Mouse (Mus musculus) cerebellum, postnatal 36 days (tissue): Measurements from ENCODE around the gene Erbb4.

Experiments used
- DNase-seq, 2 experiments: peaks; one replicate each; pipeline ENCODE4 v3.0.0; 2021 to 2022; ENCODE audit warnings: mixed read lengths in 2 of 2

Gene Erbb4

GRCm38 (mm10) chr1:68501561-68501960, 606.3 kb downstream of the Erbb4 start:
- DNase-seq = no peak

DNA sequence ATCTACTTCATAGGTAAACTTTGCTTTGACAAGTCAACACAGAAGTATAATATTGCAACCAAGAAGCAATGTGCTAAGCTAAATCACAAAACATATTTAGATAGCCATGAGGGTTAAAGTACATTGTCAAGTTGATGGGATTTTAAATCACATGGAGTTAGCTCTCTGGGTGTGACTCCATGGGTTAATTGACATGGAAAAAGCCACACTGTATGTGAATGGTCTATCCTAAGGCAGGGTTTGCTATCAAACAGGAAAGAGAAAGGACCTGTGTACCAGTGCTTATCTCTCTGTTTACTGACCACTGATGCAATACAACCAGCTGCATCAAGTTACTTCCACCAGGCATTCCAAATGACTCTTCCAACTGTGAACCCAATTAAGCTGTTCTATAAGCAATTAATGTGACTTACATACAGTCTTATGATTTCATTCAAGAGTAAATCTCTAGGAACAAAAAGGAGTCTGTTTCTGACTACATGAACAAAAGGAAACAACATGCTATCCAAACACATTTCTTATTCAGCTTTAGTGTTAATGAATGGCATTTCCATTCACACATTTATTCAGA, 641.4 kb downstream of the Erbb4 start:
- no peak for DNase-seq

DNA sequence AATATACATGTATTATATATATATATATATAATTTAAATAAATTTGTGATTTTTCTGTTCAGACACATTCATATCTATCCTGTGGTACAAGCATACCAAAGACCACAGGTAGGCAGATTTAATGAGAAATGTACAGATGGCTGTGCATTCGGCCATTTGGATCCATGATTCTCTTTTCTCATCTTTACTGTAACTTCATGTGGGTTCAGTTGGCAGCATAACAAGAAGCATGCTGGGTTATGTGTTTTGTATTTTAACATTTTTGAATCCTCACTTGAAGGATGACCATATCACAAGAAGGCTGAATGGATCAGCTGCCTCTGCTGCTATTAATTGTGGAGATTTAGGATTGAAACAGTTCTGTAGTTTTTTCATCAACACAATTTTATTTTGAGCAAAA, 656.6 kb downstream of the Erbb4 start:
- DNase-seq = peak in 1 of 2 experiments; percentile 19

- no peak for DNase-seq
These were observed 683.4 kb downstream of the Erbb4 start for GRCm38 (mm10) chr1:68424336-68424983.

- no peak for DNase-seq
These were observed 706.7 kb downstream of the Erbb4 start for GRCm38 (mm10) chr1:68401204-68401603.

- no peak for DNase-seq
These were observed 736.3 kb downstream of the Erbb4 start for GRCm38 (mm10) chr1:68371531-68371930.

DNA sequence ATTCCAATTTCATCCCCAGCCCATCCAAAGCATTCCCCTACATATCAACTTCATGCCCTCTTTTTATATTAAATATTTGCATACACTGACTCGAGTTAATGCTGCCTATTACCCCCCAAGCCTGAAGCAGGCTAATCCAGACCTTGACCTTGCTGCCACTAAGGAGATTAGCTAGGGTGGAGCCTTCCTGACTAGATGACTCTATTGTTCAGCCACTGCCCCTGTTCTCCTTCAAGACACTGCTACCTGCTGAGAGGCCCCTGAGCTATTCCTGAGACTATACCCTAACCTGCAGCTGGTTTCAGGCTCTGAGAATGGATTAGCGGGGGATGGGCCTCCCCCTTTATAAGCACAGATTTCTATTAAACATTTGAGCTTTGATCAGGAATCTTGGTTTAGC, 774.1 kb downstream of the Erbb4 start:
- DNase-seq = no peak

DNA sequence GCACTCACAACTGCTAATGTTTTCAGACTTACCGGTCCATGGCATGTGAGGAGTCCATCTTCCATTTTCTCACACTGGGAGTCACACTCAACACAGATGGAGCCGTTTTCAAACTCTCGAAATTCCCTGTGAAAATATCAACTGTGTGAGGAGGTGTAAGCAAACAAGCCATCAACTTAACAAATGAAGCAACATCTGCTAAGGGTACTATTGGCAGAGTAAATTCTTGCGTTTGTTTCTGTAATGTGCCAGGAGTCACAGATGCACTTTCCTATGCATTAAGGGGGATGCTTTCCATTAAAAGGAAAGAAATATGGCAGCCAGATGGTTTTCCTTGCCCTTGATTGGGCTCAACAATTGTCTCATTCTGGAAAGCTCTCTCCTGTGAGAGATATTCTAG, 802.0 kb downstream of the Erbb4 start:
- DNase-seq = no peak

- peak; percentile 8 to 20 for DNase-seq
These were observed 823.4 kb downstream of the Erbb4 start for GRCm38 (mm10) chr1:68284443-68284842.

- DNase-seq = no peak
These were observed 832.0 kb downstream of the Erbb4 start for GRCm38 (mm10) chr1:68275819-68276218.

DNA sequence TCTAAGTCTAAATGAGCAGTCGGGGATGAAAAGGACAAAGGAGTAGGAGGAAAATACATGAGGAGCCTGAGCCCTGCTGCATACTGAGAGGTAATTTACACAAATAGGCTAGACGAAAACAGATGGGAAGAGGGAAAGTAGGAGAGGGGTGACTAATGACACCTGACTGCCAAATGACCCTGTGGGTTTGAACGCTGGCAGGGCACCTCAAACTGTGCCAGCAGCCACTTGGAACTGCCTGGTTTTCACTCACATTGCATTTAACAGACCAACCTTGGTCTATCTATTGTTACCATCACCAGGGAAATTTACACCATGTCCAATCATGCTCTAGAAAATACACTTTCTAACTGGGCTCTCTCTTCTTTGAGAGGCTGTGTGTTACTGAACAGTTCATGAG, 929.3 kb downstream of the Erbb4 start:
- peak; percentile 69 to 70 for DNase-seq

GRCm38 (mm10) chr1:68155253-68155652, 952.6 kb downstream of the Erbb4 start:
- no peak for DNase-seq

DNA sequence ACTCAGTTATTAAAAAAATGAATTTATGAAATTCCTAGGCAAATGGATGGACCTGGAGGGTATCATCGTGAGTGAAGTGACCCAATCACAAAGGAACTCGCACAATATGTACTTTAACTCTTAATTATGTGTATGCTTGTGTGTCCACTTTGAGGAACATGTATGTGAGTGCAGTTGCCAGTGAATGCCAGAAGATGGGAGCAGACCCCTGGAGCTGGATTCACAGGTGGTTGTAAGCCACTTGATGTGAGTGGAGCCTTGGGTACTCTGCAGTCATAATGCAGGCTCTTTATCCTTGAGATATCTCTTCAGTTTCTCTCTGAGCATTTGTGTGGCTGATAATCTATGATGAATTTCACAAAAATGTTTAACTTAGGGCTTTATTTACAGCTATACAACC, 957.3 kb downstream of the Erbb4 start:
- DNase-seq = no peak

- no peak for DNase-seq
These were observed 965.1 kb downstream of the Erbb4 start for GRCm38 (mm10) chr1:68142562-68143350.

DNA sequence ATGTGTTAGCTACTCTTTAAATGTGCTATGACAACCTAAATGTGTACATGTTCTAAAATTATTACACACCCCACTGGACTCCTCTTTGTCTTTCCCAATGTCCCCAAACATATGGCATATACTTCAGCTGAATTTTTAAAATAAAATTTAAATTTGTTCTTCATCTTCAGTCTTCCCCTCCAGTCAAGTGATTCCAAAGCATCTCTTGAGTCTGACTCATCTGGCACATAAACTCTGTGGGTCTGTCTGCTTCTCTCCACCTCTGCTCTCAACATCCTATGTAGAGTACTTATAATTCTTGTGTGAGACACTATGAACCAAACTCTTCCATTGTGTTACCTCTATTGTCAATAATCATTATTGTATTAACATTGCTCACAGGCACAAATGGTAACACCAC, 972.9 kb downstream of the Erbb4 start:
- no peak for DNase-seq

DNA sequence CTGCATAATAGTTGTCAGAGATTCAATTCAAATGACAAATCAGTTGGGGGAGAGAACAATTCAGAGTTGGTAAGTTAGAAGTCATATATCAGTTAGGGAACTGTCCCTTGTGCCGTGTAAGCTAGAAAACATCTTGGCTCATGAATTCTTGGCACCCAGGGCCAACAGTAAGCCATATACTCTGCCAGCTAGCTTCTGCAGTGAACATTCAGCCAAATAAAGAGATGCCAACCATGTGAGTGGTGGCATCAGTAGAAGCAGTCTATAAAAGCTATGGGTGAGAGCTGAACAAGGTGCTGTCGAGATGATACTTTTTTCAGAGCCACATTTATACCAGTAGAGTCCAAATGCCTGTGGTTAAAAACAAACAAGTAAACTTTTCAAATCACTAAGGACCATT, 973.4 kb downstream of the Erbb4 start:
- peak; percentile 18 to 20 for DNase-seq

GRCm38 (mm10) chr1:68123541-68123940, 984.3 kb downstream of the Erbb4 start:
- DNase-seq = peak; percentile 25 to 28

DNA sequence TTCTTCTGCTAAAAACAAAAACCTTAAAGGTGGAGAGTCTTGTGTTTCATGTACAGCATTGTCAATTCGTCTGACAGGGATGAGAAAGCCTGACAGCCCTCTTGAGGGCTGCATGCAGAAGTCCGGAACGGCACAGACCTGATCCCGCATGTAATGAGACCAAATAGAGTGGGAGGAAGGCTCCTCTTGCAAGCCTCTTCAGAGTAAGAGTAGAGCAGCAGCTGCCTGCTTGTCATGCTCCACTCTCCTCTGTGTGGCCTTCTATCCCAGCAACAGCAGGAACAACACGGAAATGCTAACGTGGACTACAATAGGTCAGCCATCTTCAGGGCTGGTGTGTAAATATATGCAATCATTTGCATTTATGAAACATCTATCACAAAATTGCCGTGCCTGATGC, 987.5 kb downstream of the Erbb4 start:
- no peak for DNase-seq

- DNase-seq = no peak
These were observed 992.1 kb downstream of the Erbb4 start for GRCm38 (mm10) chr1:68115721-68116120.

GRCm38 (mm10) chr1:68106543-68106860, 1001.4 kb downstream of the Erbb4 start:
- peak; percentile 62 to 69 for DNase-seq

DNA sequence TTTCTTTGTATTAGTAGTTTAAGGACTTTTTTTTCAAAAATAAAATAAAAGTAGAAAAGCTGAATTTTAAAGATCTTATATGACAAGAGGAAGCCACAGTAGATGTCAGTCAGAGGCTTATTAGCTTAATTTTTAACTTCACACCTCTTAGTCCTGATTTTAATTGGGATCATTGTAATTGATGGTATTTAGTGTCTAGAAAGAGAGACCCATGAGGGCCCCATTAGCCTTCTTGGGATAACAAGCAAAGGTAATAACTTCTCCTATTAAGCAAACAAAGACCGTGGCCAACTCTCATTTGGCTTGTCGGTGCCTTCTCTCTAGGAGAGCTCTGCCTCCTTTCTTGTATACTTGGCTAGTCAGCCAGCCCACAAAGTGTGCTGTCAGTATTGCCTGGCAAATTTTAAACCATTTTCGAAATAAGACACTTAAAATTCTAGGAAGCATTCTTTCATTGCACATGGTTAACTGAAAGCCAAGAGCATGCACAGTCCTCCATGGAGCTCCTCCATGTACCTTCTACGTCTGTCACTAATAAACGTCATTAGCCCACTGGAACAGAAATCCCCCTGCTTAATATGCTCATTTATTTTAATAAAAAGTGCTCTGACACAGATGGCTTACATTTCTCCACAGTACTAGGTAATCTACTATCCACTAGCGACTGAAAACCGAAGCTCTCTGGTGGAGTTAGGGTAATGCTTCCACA, 1001.9 kb downstream of the Erbb4 start:
- DNase-seq = no peak

DNA sequence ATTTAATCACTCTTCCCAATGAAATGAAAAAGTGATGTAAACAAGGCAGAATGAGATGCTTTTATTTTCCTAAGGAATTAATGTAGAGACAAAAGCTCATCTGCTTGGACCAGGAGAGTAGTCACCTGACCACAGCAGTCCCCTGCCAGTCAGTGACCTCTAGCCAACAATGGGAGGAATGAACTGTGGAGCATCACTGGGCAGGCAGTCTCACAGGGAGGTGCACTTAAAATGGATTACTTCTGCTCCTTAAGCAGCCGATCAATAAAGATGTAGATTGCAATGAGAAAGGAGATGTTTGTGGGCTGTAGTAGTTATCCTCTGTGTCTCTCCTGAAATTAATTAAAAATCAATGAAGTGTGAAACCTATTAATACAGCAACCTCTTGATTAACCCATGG, 1018.2 kb downstream of the Erbb4 start:
- DNase-seq = no peak

DNA sequence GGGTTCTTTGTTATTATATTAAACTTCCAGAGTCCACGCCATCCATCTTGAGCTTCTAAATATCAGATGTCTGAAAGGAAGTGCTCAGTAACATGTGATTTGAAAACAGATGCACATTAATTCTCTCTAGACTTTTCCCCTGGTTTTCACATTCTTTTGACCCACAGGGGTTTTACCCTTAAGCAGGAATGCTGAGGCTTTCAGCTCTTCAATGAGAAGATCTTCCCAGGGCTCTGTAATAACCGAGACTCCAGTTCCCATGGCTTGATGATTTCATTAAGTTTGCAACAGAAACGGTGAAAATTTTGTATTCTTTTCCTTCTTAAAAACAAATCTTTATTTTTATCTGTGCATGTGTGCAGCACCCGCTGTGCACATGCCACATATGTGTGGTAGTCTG, 1051.4 kb downstream of the Erbb4 start:
- no peak for DNase-seq

DNA sequence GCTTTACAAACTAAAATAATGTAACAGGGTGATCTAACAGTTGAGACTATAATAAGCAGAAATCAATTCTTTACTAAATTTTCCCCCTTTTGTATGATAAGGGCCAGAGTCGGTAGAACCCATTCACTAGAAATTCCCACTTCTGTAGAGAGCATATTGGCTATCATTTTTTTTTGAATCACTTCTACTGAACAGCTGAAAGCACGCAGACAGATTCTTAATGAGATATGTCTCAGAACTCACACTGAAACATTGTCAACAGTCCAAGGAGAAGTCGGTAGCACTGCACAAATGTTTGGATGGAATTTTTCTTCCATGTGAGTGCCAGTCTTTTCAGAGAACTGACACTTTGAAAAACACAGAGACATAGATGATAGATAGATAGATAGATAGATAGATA, 1053.1 kb downstream of the Erbb4 start:
- no peak for DNase-seq
